Mouse (Mus musculus) spleen, adult 18-20 months (tissue): ENCODE data around the gene Gm20388.

ENCODE experiments used
- DNase-seq, 2 experiments: peaks; one replicate each; pipeline ENCODE4 v3.0.0; 2022; ENCODE audit warnings: mixed read lengths in 2 of 2

Gm20388 gene

DNA sequence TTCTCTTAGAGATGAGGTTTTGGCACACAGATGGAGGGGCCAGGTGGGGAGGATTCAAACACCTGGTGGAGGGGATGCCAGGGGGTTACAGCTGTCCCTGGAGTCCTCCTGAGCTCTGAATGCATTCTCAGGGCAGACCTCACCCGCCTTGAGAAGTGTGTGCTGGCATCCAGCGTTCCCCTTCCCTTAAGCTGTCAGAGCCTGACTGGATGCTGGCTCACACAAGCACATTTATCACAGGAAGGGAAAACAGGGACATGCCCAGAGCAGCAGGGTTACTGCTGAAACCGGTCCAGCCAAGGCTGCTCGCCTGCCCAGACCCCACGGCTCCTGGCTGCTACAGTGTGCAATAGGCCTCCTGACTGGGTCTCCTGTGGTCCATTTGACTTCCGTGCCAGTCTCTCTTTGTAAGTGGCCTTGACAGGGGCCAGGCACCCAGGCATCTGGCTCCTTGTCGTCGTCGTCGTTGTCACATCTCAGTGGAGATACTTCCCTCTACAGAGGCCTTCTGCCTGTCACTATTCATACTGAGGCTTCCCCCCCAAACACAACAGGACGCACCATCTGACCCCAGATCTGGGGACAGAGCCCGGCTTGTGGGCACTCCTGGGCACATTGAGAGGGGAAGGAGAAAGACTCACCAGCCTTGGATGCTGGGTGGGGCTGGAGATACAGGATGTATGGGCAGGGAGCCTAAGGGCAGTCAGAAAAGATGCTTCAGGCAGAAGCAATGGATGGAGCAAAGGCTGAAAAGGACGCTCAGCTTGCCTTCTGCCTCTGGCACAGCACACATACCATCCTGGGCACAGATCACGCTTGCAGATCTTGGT is 2810.4 kb downstream of the Gm20388 start:
- DNase-seq: peak; percentile 26 to 36

DNA sequence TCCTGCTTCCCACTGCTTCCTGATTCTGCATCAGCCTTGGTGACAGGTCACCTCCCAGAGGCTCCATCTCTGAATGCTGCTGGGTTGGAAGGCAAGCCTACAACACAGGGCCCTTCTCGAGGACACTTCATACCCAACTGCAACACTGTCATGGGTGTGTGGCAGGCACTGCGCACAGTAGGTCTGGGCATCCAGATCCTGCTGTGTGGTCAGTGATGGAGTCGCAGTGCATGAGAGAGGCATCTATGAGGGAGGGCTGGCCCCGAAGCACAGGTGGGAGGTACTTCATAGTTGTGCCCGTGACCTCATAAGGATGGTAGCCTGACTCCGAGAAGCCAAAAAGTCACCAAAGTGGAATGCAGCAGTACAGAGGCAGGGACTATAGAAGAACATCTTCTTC is 2814.5 kb downstream of the Gm20388 start:
- DNase-seq: no peak

DNA sequence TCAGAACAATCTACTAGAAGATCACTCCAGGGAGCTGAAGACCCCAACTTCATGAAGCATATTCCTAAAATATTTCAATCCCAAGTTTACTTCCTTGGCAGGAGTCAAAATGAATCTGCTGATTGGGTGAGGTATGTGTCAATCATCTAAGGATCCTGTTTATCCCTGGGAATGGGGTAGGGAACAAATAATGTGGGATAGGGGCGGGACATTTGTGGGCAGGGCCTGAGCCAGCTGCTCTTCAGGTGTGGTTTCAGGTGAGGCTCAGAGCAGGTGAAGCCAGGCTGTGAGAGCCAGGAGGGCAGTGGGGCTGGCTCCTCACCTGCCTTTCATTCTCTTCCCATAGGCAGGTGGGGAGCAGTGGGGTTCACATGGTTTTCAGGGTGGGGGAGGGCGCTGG is 2816.1 kb downstream of the Gm20388 start:
- DNase-seq: no peak

DNA sequence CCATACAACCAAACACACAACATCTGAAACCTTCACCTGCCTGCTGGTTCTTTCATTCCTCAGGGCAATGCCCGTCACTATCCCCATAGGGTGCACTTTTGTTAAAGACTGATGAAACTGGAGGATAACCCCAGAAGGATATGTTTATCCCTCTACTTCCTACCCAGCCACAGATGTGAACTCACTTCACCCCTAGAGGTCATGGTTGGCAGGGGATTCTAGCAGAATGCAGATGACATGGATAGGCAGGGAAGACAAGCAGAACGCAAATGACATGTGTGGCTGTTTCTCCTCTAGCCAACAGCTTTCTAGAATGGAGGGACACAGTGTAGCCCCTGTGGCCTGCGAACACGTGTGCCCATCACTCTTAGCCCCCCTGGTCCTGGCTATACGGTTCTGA is 2816.8 kb downstream of the Gm20388 start:
- no peak for DNase-seq

DNA sequence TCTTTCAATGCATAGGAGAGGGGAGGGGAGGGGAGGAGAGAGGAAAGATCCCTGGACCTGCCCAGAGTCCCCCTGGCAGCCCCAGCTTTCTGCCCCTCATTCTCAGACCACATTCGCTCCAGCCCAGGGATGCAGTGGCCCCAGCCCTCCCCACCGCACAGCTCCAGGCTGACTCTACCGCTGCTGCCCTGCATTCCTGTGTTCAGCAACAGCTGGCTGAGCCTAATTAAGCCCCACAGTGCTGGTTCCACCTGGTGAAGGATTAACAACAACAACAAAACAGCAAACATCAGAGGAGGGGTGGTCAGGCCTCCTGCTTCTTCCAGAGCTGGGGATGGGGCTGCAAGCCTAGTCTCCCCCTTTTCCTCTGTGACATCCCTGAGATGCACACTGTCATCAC is 2818.0 kb downstream of the Gm20388 start:
- no peak for DNase-seq

DNA sequence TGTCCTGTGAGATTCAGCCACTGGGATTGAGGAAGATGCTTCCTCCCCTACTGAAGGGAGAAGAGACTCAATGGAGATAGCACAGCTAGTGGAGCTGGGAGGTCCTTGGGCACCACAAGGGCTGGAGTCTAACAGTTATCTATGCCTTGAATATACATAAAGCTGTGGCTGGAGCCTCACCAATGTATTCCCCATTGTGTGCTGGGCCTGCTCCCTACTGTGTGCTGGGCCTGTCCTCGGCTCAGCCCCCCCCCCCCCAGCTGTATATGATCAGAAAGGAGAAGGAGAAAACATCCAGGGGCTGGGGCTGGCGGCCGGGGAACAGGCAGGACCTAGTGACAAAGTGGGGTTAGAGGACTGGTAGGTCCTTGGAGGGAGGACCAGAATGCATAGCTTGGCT is 2824.5 kb downstream of the Gm20388 start:
- DNase-seq: no peak

DNA sequence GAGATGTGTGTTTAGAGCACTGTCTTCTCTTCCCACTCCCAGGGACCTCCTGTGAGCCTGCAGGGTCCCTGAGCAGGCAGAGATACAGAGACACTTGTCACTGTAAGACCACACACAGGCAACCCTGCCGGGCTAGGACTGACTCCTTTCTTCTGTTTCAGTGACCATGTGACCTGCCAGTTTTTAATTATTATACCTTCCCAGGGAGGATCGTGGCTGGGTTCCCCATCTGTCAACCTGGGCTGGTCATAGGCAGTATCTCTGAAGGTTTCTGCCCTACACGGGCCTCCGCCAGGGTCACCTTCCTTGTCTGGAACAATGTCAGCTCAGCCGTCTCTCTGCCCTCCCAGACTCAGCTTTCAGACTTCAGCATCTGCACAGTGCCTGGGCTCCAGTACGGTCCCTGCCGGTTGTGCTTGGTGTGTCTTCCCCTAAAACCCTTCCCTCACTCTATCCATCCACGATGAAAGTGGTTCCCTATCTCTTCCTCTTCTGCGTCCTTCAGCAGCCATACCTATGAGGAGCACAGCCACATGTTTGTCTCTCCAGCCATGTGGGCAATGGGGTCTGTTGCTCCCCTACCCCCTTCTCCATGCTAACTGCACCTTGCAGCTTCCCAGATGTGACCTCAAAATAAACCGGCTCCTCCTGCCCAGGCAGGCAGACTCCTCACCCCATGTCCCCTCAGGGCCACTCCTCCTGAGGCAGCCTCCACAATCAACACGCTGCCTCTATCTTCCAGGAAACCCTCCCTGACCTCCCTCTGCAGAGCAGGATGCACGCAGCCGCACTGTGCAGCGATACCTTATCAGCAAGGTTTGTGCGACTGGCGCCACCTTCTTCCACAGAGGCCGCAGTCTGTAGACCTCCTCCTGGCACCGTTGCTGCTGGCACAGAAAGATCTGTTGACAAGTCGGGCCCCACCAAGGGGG is 2825.2 kb downstream of the Gm20388 start:
- no peak for DNase-seq

DNA sequence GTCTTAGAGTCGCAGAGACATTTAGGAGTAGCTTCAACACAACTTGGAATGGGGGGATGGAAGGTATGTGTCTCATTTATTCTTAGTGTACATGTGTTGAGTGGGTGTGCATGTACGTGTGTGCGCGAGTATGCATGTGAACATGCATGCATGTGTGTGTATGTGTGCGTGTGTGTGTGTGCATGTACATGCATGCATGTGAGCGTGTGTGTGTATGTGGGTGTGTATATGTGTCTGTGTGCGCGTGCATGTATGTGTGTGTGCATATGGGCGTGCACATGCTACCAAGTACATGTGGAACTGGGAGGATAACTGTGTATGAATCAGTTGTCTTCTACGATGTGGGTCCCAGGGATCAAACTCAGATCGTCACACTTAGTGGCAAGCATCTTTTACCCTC is 2826.0 kb downstream of the Gm20388 start:
- no peak for DNase-seq

DNA sequence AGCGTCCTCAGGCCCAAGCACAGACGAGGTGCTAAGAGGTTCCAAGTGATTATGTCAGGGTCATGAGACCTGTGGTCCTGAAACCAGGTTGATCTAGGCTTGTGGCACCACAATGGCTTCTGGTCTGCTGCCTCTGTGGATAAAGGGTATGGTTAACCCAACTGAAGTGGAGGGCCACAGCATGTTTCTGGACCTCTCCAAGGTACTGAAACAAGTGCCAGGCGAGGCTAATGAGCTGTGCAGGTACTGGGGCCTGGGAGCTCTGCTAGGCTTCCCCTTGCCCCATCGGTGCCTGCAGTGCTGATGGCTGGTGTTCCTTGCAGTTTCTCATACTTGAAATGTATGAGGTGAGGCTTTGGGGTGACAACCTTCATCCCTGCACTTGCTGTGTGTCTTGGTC is 2826.4 kb downstream of the Gm20388 start:
- DNase-seq: no peak

DNA sequence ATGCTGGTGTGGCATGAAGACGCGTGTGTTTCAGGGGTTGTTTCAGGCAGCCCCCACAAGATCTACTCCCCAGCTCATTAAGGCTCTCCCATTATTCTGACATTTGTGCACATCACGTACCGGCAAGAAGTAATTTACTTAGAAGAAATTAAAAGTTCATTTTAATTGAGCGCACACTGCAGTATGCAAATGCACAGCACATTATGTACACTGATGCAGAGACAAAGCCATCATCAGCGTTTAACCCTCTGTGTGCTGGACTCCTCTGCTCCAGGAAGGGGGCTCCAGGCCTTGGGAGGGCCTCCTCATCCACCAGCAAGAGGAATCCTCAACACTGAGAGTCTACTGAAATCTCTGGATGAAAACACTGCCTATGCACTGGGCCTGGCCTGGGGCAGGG is 2827.2 kb downstream of the Gm20388 start:
- DNase-seq: no peak

DNA sequence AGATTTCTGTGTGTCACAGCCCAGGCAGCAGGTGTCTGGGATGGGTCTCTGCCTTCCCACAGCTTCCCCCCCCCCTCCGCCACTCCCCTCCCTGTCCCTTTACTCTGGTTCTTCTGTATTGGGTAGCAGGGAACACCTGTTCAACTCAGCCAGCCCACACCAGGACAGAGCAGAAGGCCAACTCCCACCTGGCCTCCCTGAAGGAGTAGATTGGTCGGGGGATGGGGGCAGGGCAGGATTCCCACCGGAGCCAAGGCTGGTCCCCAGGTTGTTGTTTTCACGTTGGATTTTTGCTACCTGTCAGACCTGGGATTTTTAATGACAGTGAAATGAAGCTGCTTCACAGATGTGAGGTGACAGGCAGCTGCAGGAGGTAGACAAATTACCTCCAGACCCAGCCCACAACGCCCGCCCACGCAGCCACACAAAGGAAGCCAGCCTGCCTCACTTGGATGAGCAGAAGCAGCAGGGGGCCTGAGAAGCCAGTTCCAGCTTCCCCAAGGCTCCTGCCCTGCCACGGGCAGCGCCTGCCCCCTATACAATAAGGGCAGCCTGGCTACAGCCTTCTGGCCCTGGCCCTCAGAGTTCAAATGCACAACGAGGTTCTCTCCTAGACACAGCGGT is 2828.6 kb downstream of the Gm20388 start:
- peak; percentile 85 to 87 for DNase-seq

DNA sequence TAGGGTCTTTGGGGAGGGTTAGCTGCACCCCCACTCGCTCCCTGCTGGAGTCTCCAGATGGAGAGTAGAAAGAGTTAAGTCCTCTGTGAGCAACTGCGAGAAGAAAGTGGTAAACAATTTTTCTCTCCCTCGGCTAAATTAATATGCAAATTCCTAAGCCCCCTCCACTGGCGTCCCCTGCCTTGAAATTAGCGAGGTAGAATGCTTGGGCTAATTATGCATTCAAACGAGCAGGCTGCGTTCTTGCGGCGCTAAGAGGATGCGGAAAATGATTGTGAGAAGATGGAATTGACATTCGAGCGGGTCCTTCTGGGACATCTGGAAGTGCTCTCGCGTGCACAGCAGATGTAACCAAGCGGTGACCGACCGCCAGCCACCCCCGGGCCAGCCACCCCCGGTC is 2831.8 kb downstream of the Gm20388 start:
- DNase-seq: no peak

DNA sequence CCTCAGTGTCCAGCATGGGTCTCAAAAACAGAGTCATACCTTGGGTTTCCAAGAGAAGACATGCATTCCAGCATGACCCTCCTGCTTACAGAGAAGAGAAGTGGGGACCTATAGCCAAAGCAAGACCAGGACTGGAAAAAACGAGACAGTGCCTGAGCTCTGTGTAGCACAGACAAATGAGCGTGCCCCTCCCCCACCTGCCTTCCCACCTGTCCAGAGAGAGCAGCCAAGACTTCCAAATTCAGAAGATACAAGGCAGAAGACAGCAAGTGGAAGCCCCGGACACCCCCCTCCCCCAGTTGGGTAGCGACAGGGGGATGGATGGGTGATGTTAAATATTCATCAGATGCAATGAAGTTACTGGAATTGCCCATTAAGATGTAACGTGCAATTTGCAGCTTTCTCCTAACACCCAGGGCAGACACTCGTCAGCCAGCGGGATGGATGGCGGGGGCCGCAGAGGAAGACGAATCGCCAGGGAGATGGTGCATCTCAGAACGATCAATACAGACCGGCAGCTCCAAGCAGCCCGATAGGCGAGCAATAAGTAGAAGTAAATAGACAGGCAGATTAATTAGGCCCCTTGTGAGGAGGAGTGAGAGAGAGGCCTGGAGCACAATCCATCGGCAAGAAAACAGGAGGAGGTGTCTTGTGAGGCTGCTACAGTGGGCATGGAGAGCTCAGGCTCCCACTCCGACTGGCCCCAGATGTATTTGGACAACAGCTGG is 2834.5 kb downstream of the Gm20388 start:
- no peak for DNase-seq

DNA sequence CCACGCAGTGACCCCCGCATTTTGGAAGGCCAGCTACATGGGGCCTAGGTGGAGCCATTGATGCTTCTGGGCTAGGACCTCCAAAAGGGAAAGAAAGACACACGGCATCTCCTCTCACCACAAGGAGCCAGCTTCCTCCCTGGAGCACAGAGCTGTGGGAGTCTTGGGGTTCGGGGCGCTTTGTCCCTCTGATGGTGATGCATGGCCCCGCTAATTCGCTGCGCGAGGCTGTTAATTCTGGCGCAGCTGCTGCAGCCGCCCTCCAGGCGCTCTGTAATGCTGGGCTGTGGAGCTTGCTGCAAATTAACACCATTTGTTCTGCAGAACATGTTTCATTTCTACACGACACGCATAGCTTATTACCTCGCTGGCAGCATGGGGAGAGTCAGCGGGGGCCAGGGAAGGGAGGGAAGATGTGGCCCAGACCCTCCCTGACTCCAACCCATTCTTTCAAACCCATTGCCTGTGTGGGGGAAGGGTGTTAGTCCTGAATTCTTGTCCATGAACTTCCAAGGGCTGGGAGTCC is 2835.2 kb downstream of the Gm20388 start:
- DNase-seq: no peak

DNA sequence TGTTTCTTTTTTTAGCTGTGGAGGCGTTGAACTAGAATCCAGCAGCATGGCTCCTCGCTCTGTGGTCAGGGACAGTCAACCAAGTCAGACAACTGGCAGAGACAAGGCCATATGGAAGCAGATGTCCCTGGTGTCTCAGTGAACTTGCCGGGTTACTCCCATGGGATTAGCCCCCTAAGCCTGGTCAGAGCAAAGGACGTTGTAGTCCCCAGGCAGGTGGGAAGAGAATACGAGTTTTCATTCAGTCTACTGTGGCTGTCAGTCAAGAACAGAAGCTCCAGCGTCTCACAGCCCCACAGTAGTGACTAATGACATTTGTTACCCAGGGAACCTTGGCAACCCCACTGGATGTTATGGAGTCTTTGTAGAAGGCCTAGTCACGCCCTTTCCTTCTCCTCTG is 2835.8 kb downstream of the Gm20388 start:
- DNase-seq: no peak

DNA sequence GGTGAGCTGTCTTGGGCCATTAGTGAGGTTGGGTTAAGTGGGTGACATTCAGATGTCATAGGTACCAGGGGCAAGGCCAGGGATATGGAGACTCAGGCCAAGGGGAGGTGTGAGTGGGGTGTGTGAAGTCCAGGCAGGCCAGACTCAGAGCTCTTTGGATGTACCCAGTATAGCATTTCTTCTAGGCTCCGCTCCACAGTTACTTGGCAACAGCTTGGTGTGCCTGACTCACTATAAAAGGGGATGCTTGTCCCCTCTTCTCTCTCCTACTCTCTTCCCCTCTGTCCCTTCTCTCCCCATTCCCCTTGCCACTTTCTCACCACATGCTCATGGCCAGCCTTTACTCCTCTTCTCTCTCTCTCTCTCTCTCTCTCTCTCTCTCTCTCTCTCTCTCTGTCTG is 2837.2 kb downstream of the Gm20388 start:
- DNase-seq: no peak

DNA sequence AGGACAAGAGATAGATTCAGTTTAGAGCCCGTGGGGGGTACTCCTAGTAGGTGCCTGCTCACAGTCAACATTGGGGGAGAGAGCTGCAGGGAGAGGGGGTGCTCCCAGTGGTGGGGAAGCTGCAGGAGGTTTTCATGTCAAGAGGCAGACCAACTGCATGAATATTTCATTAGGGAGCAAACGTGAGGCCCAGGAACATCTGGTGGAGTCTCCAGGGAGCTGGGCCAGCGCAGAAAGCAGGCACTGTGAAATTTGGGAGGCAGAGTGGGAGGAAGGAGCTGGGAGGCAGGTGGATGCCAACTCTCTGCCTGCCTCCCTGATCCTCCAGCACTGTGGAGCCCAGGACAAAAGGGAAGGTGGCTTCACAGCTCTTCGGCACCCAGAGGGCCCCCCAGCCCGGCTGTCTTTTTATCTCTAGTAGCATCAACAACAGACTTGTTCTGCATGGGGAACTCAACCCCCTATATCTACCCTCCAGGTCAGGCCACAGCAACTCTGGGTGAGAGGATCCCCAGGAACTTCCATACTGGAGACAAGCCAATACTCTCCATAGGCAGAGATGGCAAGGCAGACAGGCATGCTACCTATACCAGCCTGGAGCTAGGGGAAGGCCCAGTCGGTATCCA is 2838.8 kb downstream of the Gm20388 start:
- DNase-seq: no peak

DNA sequence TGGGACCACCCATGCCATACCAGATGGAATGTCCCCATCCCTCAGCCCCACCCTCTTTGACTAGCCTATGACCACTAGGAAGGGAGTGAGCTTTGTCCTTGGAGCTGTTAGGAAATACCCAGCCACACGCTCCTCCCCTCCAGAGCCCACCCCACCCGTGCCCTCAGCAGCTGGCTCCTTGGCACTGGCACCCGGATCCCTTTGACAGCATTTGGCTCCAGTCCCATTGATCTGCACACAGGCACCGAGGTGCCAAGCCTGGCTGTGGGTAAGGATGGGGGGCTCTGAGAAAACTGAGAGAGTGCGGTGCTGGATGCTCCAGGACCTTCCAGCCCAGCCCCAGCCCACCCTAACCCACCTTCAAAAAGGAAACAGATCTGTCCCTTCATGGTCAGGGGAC is 2840.7 kb downstream of the Gm20388 start:
- DNase-seq: no peak

DNA sequence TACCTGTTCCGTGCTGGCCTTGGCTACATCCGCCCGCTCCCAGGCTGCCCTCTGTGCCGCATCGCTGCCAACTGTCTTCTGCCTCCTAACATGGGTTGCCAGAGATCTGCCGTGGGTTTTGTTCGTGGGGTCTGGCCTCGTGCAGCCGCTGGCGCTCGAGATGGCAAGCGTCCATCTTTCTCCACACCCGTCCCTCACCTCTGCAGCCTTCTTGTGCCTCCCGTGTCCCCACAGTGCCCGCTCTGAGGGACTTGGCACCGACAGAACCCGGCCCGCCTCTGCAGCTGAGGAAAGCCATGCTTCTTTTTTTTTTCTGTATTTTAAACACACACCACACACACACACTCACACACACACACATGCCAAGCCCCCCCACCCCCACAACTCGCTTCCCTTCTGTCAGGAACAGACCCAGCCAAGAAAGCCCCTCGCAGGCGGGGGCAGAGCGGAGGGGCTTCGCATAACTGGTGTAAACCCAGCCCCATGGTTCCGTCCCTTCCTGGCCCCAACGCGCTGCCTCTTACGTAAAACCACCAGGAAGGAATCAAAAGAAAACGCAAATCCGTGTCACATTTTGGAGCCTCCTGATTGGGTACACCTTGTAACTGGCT is 2841.6 kb downstream of the Gm20388 start:
- DNase-seq: no peak

DNA sequence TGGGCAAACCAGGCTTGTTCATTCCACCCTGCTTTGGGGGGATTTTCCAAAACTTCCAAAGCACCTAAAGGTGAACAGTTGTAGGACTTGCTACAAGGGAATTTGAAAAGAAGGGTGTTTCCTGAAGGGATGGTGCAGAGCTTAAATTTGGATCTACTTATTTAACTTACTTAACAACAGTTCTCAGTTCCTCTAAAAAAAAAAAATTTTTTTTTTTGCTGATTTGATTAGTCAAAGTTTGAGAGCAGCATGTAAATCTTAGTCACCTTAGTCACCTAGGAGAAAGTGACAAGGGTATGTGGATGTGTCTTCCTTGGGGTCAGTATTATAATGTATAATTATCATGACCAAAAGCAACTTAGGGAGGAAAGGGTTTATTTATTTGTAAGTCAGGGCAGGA is 2848.0 kb downstream of the Gm20388 start:
- no peak for DNase-seq

DNA sequence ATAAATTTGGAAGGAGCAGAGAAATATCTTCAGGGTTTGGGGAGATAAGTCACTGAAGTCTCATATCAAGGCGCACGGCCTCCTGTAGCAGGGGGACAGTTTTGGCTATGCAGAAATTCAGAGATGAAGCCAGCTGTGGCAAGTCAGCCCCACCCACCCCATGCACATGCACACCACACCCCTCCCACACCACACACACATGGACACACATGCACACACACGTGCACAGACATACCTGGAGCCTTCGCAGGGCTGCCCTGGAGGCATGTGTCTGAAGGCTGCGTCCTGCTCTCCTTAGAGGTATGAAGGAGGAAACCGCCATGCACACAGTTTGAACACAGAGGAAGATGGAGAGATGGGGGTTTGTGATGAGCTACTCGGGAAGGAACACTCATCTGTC is 2849.5 kb downstream of the Gm20388 start:
- peak in 1 of 2 experiments; percentile 27 for DNase-seq

DNA sequence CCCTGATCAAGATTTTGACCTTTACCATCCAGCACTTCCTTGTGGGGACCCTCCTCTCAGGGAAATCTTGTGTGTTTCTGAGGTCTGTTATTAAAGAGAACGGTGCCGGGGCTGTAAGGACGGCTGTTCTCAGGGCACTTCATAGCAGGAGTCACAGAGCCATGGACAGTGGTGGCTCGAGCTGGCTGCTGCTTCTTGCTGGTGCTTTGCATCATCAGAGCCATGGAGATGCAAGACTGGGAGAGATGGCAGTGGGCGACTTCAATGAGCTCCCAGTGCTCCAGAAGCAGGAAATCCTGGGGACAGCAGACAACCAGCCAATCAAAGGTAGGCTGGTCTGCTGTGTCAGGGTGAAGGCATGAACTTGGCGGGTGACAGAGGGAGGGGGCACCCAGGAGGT is 2850.5 kb downstream of the Gm20388 start:
- DNase-seq: no peak
